Mouse (Mus musculus) intestine, postnatal 0 days (tissue): Measurements from ENCODE around the gene Cdc6. TPM values are rescaled to one million over a fixed set of nuclear protein-coding genes. Genes with fewer than 3 reads are reported as not detected.

ENCODE experiments used
- ATAC-seq: fragments of 200-750 bp; cut with Nextera tagmentation; 2 replicates; pipeline ENCODE4 v1.8.0; 2017; ENCODE audit warnings: mild to moderate bottlenecking, moderate TSS enrichment, moderate library complexity
- H3K27ac ChIP-seq: fragments of 300-500 bp; sonication (generic); 2 replicates; pipeline ENCODE4 v1.5.1; 2014; ENCODE audit warnings: mild to moderate bottlenecking, low read depth, low read length, moderate library complexity
- H3K27me3 ChIP-seq: fragments of 300-500 bp; sonication (generic); replicated peaks from 2 replicates; pipeline ENCODE4 v1.6.1; 2014; ENCODE audit warnings: low read length, mixed read lengths; ENCODE audit not compliant: control insufficient read depth, insufficient read depth
- H3K36me3 ChIP-seq: fragments of 300-500 bp; sonication (generic); 2 replicates; pipeline ENCODE4 v1.6.1; 2014; ENCODE audit warnings: mild to moderate bottlenecking, moderate library complexity; ENCODE audit not compliant: control insufficient read depth, insufficient read depth
- H3K4me1 ChIP-seq: fragments of 300-500 bp; sonication (generic); replicated peaks from 2 replicates; pipeline ENCODE4 v1.6.1; 2014; ENCODE audit warnings: antibody characterized with exemption, low read length, mixed read lengths; ENCODE audit not compliant: control insufficient read depth, insufficient read depth
- H3K4me2 ChIP-seq: fragments of 300-500 bp; sonication (generic); replicated peaks from 2 replicates; pipeline ENCODE4 v1.6.1; 2014; ENCODE audit warnings: low read depth, mild to moderate bottlenecking, moderate library complexity
- H3K4me3 ChIP-seq: fragments of 300-500 bp; sonication (generic); 2 replicates; pipeline ENCODE4 v1.5.1; 2014; ENCODE audit warnings: low read depth, low read length
- H3K9ac ChIP-seq: fragments of 300-500 bp; sonication (generic); 2 replicates; pipeline ENCODE4 v1.6.1; 2014; ENCODE audit warnings: mild to moderate bottlenecking, low read depth, low read length
- H3K9me3 ChIP-seq: fragments of 300-500 bp; sonication (generic); 2 replicates; pipeline ENCODE4 v1.6.1; 2016; ENCODE audit warnings: mixed run types; ENCODE audit not compliant: control insufficient read depth
- CTCF ChIP-seq: sonication (generic); IDR thresholded peaks from 2 replicates; pipeline ENCODE4 v1.5.1; 2016; ENCODE audit warnings: low read depth, mild to moderate bottlenecking, control low read depth, antibody characterized with exemption, moderate library complexity
- WGBS: fragments of 180-500 bp; shearing (Covaris S2); extraction: QIAGEN DNeasy Blood & Tissue Kit; methylation state at CpG from one replicate; pipeline ENCODE4 v1.1.7; 2014; 5-methylcytosine and 5-hydroxymethylcytosine counted together
- polyA plus RNA-seq: library from polyadenylated mRNA; unstranded; fragments of >200 nt; fragmentation: Nextera tagmentation; extraction: Ambion mirVana; gene quantifications from 2 replicates; pipeline ENCODE4 v1.2.1, GENCODE M21; 2015

Gene Cdc6
- polyA plus RNA-seq, 1 experiment from 2014 or later, result 4.5 TPM

GRCm38 (mm10) chr11:98959437-98960312 lies 52.1 kb downstream of the Cdc6 start:
- no peaks in the 10 kb centered on the region for H3K9me3 ChIP-seq
- no peak for TF ChIP-seq CTCF
- under 1% methylated on average over 42 of the region's 43 CpGs for WGBS
- peak; percentile 59 for ATAC-seq
- H3K27ac ChIP-seq, result peak overlapping the region; percentile 95
- H3K4me3 ChIP-seq, result peak overlapping the region; percentile 81
- no peaks in the 10 kb centered on the region; the same call in 1 of the 2 replicates for H3K36me3 ChIP-seq
- H3K4me2 ChIP-seq, result peak overlapping the region; percentile 98
- peaks cover 23% of the 10 kb centered on the region for H3K4me1 ChIP-seq
- peak overlapping the region; percentile 79 for H3K9ac ChIP-seq
- no peaks in the 10 kb centered on the region for H3K27me3 ChIP-seq

- under 1% methylated on average over 52 of the region's 53 CpGs for WGBS
- ATAC-seq, result peak; percentile 37
- TF ChIP-seq CTCF, result no peak
- peak overlapping the region; percentile 95 for H3K27ac ChIP-seq
- H3K4me2 ChIP-seq, result peak overlapping the region; percentile 98
- H3K36me3 ChIP-seq, result no peaks in the 10 kb centered on the region; the same call in 1 of the 2 replicates
- peaks cover 24% of the 10 kb centered on the region for H3K4me1 ChIP-seq
- peak overlapping the region; percentile 81 for H3K4me3 ChIP-seq
- no peaks in the 10 kb centered on the region for H3K27me3 ChIP-seq
- peak overlapping the region; percentile 79 for H3K9ac ChIP-seq
- H3K9me3 ChIP-seq, result no peaks in the 10 kb centered on the region
These were observed 52.8 kb downstream of the Cdc6 start for GRCm38 (mm10) chr11:98960313-98960906.

GRCm38 (mm10) chr11:98961051-98961592 lies 53.5 kb downstream of the Cdc6 start:
- 1% methylated on average over 18 of the region's 18 CpGs for WGBS
- no peak for TF ChIP-seq CTCF
- peaks cover 1% of the 10 kb centered on the region; the same call in 1 of the 2 replicates for H3K36me3 ChIP-seq
- H3K4me2 ChIP-seq, result peak overlapping the region; percentile 98
- peak overlapping the region; percentile 81 for H3K4me3 ChIP-seq
- peak overlapping the region; percentile 79 for H3K9ac ChIP-seq
- H3K27ac ChIP-seq, result peak overlapping the region; percentile 95
- H3K9me3 ChIP-seq, result no peaks in the 10 kb centered on the region
- H3K4me1 ChIP-seq, result peaks cover 24% of the 10 kb centered on the region
- no peak for ATAC-seq
- H3K27me3 ChIP-seq, result no peaks in the 10 kb centered on the region

- peak overlapping the region; percentile 98 for H3K4me2 ChIP-seq
- no peaks in the 10 kb centered on the region for H3K27me3 ChIP-seq
- peak overlapping the region; percentile 81 for H3K4me3 ChIP-seq
- no peaks in the 10 kb centered on the region for H3K9me3 ChIP-seq
- H3K4me1 ChIP-seq, result peaks cover 24% of the 10 kb centered on the region
- peak overlapping the region; percentile 79 for H3K9ac ChIP-seq
- ATAC-seq, result no peak
- WGBS, result 6% methylated on average over 8 of the region's 8 CpGs
- H3K36me3 ChIP-seq, result peaks cover 8% of the 10 kb centered on the region
- TF ChIP-seq CTCF, result no peak
- H3K27ac ChIP-seq, result no peak overlapping the region
These were observed 54.2 kb downstream of the Cdc6 start for GRCm38 (mm10) chr11:98961766-98962165.

- 10% methylated on average over 12 of the region's 12 CpGs for WGBS
- H3K4me1 ChIP-seq, result peaks cover 24% of the 10 kb centered on the region
- ATAC-seq, result no peak
These were observed 55.0 kb downstream of the Cdc6 start for GRCm38 (mm10) chr11:98962421-98963095.

More at GRCm38 (mm10) chr11:98962421-98963095, 55.0 kb downstream of the Cdc6 start:
- peak overlapping the region; percentile 81 for H3K27ac ChIP-seq
- H3K36me3 ChIP-seq, result peaks cover 16% of the 10 kb centered on the region
- H3K9me3 ChIP-seq, result no peaks in the 10 kb centered on the region
- no peaks in the 10 kb centered on the region for H3K27me3 ChIP-seq
- peak overlapping the region; percentile 81 for H3K4me3 ChIP-seq
- H3K4me2 ChIP-seq, result peak overlapping the region; percentile 98
- TF ChIP-seq CTCF, result peak; percentile 21; the same call in 1 of the 2 replicates
- peak overlapping the region; percentile 48; the same call in 1 of the 2 replicates for H3K9ac ChIP-seq
